Mouse (Mus musculus) small intestine, adult 2 months (tissue): ENCODE data around the gene Ctdnep1.

Source experiments
- CTCF ChIP-seq: fragments of 200-500 bp; IDR thresholded peaks from 2 replicates; pipeline ENCODE4 v1.5.1; 2012; ENCODE audit warnings: low read depth, mild to moderate bottlenecking, control low read depth, inconsistent platforms, low read length, moderate library complexity, mixed read lengths; ENCODE audit not compliant: insufficient replicate concordance, insufficient read length; ENCODE audit errors: extremely low read depth
- POLR2A ChIP-seq: fragments of 200-500 bp; IDR thresholded peaks from 2 replicates; pipeline ENCODE4 v1.6.1; 2012; ENCODE audit warnings: low read depth, mild to moderate bottlenecking, control low read depth, inconsistent platforms, low read length, moderate library complexity

GRCm38 (mm10) chr11:69936156-69936555, 44.8 kb upstream of the Ctdnep1 start:
- TF ChIP-seq CTCF (no peak), POLR2A (no peak)
